Mouse (Mus musculus): ENCODE measurements around the gene Rhag.

Gene Rhag

GRCm38 (mm10) chr17:40874701-40875100, 63.8 kb downstream of the Rhag start:
- DNase-seq (ENCODE audit: low spot score in 2 of 2): no peak

- no peak for DNase-seq (ENCODE audit: low spot score in 2 of 2)
Measured at GRCm38 (mm10) chr17:40875568-40875967, 64.6 kb downstream of the Rhag start.

GRCm38 (mm10) chr17:40877741-40878140, 66.8 kb downstream of the Rhag start:
- no peak for DNase-seq (ENCODE audit: low spot score in 2 of 2)

GRCm38 (mm10) chr17:40879528-40879923, 68.6 kb downstream of the Rhag start:
- no peak for DNase-seq (ENCODE audit: low spot score in 2 of 2)

- no peak for DNase-seq (ENCODE audit: low spot score in 2 of 2)
Measured at GRCm38 (mm10) chr17:40879924-40880691, 69.2 kb downstream of the Rhag start, which contains the start of gene 9130008F23Rik. Gene 9130008F23Rik, minus strand, starts transcription at chr17:40880559.

- DNase-seq (ENCODE audit: low spot score in 2 of 2): no peak
Measured at GRCm38 (mm10) chr17:40882172-40882571, 71.2 kb downstream of the Rhag start.

GRCm38 (mm10) chr17:40885155-40885554, 74.2 kb downstream of the Rhag start:
- no peak for DNase-seq (ENCODE audit: low spot score in 2 of 2)

- DNase-seq (ENCODE audit: low spot score in 2 of 2): no peak
Measured at GRCm38 (mm10) chr17:40887849-40888536, 77.1 kb downstream of the Rhag start.
